Mouse (Mus musculus) C2C12 (cell line): ENCODE data around the gene Dnase1l1. TPM values are rescaled to one million over a fixed set of nuclear protein-coding genes. Genes with fewer than 3 reads are reported as not detected.

Experiments used
- H3K27me3 ChIP-seq: one replicate; pipeline ENCODE4 v1.6.1; 2011; ENCODE audit not compliant: control insufficient read depth, insufficient read depth, insufficient read length
- H3K36me3 ChIP-seq: one replicate; pipeline ENCODE4 v1.6.1; 2011; ENCODE audit not compliant: control insufficient read depth, insufficient read depth
- H3K4me3 ChIP-seq: one replicate; pipeline ENCODE4 v1.5.1; 2011; ENCODE audit warnings: mild to moderate bottlenecking, control low read depth; ENCODE audit not compliant: poor library complexity, insufficient read depth, severe bottlenecking
- H3K79me2 ChIP-seq: one replicate; pipeline ENCODE4 v1.6.1; 2011; ENCODE audit not compliant: control insufficient read depth, insufficient read depth
- H3K79me3 ChIP-seq: one replicate; pipeline ENCODE4 v1.6.1; 2011; ENCODE audit warnings: low read depth, control low read depth
- H3ac ChIP-seq: one replicate; pipeline ENCODE3; 2011; ENCODE audit warnings: low read depth; ENCODE audit not compliant: control insufficient read depth, insufficient read length
- CEBPB ChIP-seq: IDR thresholded peaks from one replicate; pipeline ENCODE4 v1.6.1; 2011; ENCODE audit warnings: low read depth, mild to moderate bottlenecking, control low read depth, moderate library complexity
- CTCF ChIP-seq: IDR thresholded peaks from one replicate; pipeline ENCODE4 v1.5.1; 2011; ENCODE audit not compliant: control insufficient read depth, insufficient read depth, insufficient read length
- FOSL1 ChIP-seq: IDR thresholded peaks from one replicate; pipeline ENCODE4 v1.8.0; 2011; ENCODE audit warnings: mild to moderate bottlenecking, low read length; ENCODE audit not compliant: poor library complexity, insufficient read depth, severe bottlenecking
- MAX ChIP-seq: IDR thresholded peaks from one replicate; pipeline ENCODE4 v1.6.1; 2011; ENCODE audit warnings: mild to moderate bottlenecking, control low read depth
- MYOD1 ChIP-seq: IDR thresholded peaks from one replicate; pipeline ENCODE4 v1.6.1; 2011; ENCODE audit warnings: low read depth; ENCODE audit not compliant: control insufficient read depth, insufficient read length
- MYOG ChIP-seq: IDR thresholded peaks from one replicate; pipeline ENCODE4 v1.6.1; 2011; ENCODE audit not compliant: control insufficient read depth, insufficient read length; ENCODE audit errors: extremely low read depth
- USF1 ChIP-seq: IDR thresholded peaks from one replicate; pipeline ENCODE4 v1.6.1; 2011; ENCODE audit warnings: low read depth, mild to moderate bottlenecking, control low read depth, moderate library complexity
- polyA plus RNA-seq: library from polyadenylated mRNA; unstranded; fragments of >200 nt; fragmentation: generic; extraction: Trizol; gene quantifications from one replicate; pipeline ENCODE4 v1.2.1, GENCODE M21; 2012; ENCODE audit warnings: missing spikeins

Gene Dnase1l1
- polyA plus RNA-seq, 1 experiment: 13.9 TPM

- Histone ChIP-seq H3K4me3 (peak within 1 kb of the TSS; percentile 39), H3K27me3 (no peaks in the 10 kb centered on the region), H3K36me3 (peaks cover 6% of the 10 kb centered on the region), H3ac (peak within 1 kb of the TSS; percentile 76), H3K79me3 (peaks cover 20% of the 10 kb centered on the region), H3K79me2 (peaks cover 42% of the 10 kb centered on the region)
- peak; percentile 3 for TF ChIP-seq CTCF
- TF ChIP-seq MAX: no peak
These were observed 32.5 kb downstream of the Dnase1l1 start, which contains the start of gene Flna for GRCm38 (mm10) chrX:74249615-74250014. TSS of gene Flna (minus strand) at chrX:74249820.

GRCm38 (mm10) chrX:74248651-74249050, 33.5 kb downstream of the Dnase1l1 start:
- Histone ChIP-seq H3K27me3 (no peaks in the 10 kb centered on the region), H3K79me2 (peaks cover 51% of the 10 kb centered on the region), H3K79me3 (peaks cover 29% of the 10 kb centered on the region), H3K4me3 (peak overlapping the region; percentile 39), H3ac (peak overlapping the region; percentile 76), H3K36me3 (peaks cover 11% of the 10 kb centered on the region)
- no peak for TF ChIP-seq FOSL1
- TF ChIP-seq CEBPB: no peak
- no peak for TF ChIP-seq MAX
- TF ChIP-seq MYOD1: no peak
- no peak for TF ChIP-seq USF1
- TF ChIP-seq MYOG: no peak
- TF ChIP-seq CTCF: no peak

- peak overlapping the region; percentile 71 for H3ac ChIP-seq
- no peaks in the 10 kb centered on the region for H3K27me3 ChIP-seq
- H3K4me3 ChIP-seq: peak overlapping the region; percentile 30
- H3K79me2 ChIP-seq: peaks cover 71% of the 10 kb centered on the region
- peaks cover 48% of the 10 kb centered on the region for H3K79me3 ChIP-seq
- H3K36me3 ChIP-seq: peaks cover 31% of the 10 kb centered on the region
- no peak for TF ChIP-seq MAX
- TF ChIP-seq CEBPB: peak; percentile 78
These were observed 35.4 kb downstream of the Dnase1l1 start for GRCm38 (mm10) chrX:74246693-74247092.

GRCm38 (mm10) chrX:74246213-74246681, 35.9 kb downstream of the Dnase1l1 start:
- H3K4me3 ChIP-seq: peak overlapping the region; percentile 58
- H3K36me3 ChIP-seq: peaks cover 35% of the 10 kb centered on the region
- TF ChIP-seq CTCF: no peak
- TF ChIP-seq USF1: no peak
- TF ChIP-seq CEBPB: no peak
- no peak for TF ChIP-seq FOSL1
- TF ChIP-seq MYOD1: no peak
- TF ChIP-seq MYOG: no peak
- no peak for TF ChIP-seq MAX
- H3K27me3 ChIP-seq: no peaks in the 10 kb centered on the region
- peaks cover 53% of the 10 kb centered on the region for H3K79me3 ChIP-seq
- H3K79me2 ChIP-seq: peaks cover 75% of the 10 kb centered on the region
- H3ac ChIP-seq: peak overlapping the region; percentile 92

- H3ac ChIP-seq: peak overlapping the region; percentile 92
- H3K79me3 ChIP-seq: peaks cover 58% of the 10 kb centered on the region
- H3K36me3 ChIP-seq: peaks cover 41% of the 10 kb centered on the region
- H3K27me3 ChIP-seq: no peaks in the 10 kb centered on the region
- peaks cover 81% of the 10 kb centered on the region for H3K79me2 ChIP-seq
- peak overlapping the region; percentile 58 for H3K4me3 ChIP-seq
- no peak for TF ChIP-seq CTCF
- no peak for TF ChIP-seq FOSL1
- no peak for TF ChIP-seq MYOG
- no peak for TF ChIP-seq CEBPB
- TF ChIP-seq MAX: no peak
- TF ChIP-seq USF1: no peak
- TF ChIP-seq MYOD1: no peak
These were observed 36.5 kb downstream of the Dnase1l1 start for GRCm38 (mm10) chrX:74245687-74246086.

- H3K27me3 ChIP-seq: no peaks in the 10 kb centered on the region
- H3K79me2 ChIP-seq: peaks cover 86% of the 10 kb centered on the region
- peaks cover 47% of the 10 kb centered on the region for H3K36me3 ChIP-seq
- H3K4me3 ChIP-seq: peak overlapping the region; percentile 58
- H3K79me3 ChIP-seq: peaks cover 63% of the 10 kb centered on the region
- H3ac ChIP-seq: peak overlapping the region; percentile 92
- TF ChIP-seq FOSL1 (no peak), CEBPB (no peak), CTCF (no peak), MYOG (no peak), MYOD1 (no peak), USF1 (no peak), MAX (no peak)
These were observed 37.0 kb downstream of the Dnase1l1 start for GRCm38 (mm10) chrX:74245107-74245506.
